Mouse (Mus musculus): ENCODE data around the gene Agrp.

The Agrp gene

GRCm38 (mm10) chr8:105636963-105637510 lies at the start of gene Agrp:
TSS of gene Agrp (minus strand) at chr8:105637393.
- peak; percentile 76 to 78 for DNase-seq

- DNase-seq = no peak
These were observed 49.4 kb upstream of the Agrp start for GRCm38 (mm10) chr8:105686551-105686950.

GRCm38 (mm10) chr8:105685796-105686308 lies 48.7 kb upstream of the Agrp start, which contains the start of gene Carmil2:
TSS of gene Carmil2 (plus strand) at chr8:105686274.
- DNase-seq = peak; percentile 71 to 75

- no peak for DNase-seq
These were observed 48.1 kb upstream of the Agrp start for GRCm38 (mm10) chr8:105685325-105685724.

GRCm38 (mm10) chr8:105677891-105678290 lies 40.7 kb upstream of the Agrp start:
- DNase-seq = no peak

- peak; percentile 31 to 56 for DNase-seq
These were observed 24.0 kb upstream of the Agrp start for GRCm38 (mm10) chr8:105661167-105661566.

GRCm38 (mm10) chr8:105657641-105658040 lies 20.4 kb upstream of the Agrp start:
- DNase-seq = no peak

GRCm38 (mm10) chr8:105648929-105649328 lies 11.7 kb upstream of the Agrp start:
- no peak for DNase-seq

- DNase-seq = no peak
These were observed 8.0 kb upstream of the Agrp start for GRCm38 (mm10) chr8:105645205-105645604.

- DNase-seq = peak in 1 of 2 experiments; percentile 30
These were observed 3.3 kb upstream of the Agrp start for GRCm38 (mm10) chr8:105640511-105640910.

GRCm38 (mm10) chr8:105639835-105640234 lies 2.6 kb upstream of the Agrp start:
- DNase-seq = no peak

GRCm38 (mm10) chr8:105638510-105638909 lies 1.3 kb upstream of the Agrp start:
- no peak for DNase-seq

GRCm38 (mm10) chr8:105637601-105638041 lies 428 bp upstream of the Agrp start:
- peak in 1 of 2 experiments; percentile 12 for DNase-seq

- peak; percentile 98 for DNase-seq
These were observed 903 bp downstream of the Agrp start, which contains the start of gene Ctcf for GRCm38 (mm10) chr8:105636018-105636962. TSS of gene Ctcf (plus strand) at chr8:105636568.

GRCm38 (mm10) chr8:105635481-105635880 lies 1.7 kb downstream of the Agrp start:
- DNase-seq = peak; percentile 42 to 48

GRCm38 (mm10) chr8:105634771-105635458 lies 2.3 kb downstream of the Agrp start:
- no peak for DNase-seq

- DNase-seq = no peak
These were observed 7.9 kb downstream of the Agrp start for GRCm38 (mm10) chr8:105629337-105629736.

- DNase-seq = no peak
These were observed 11.1 kb downstream of the Agrp start for GRCm38 (mm10) chr8:105626086-105626485.

GRCm38 (mm10) chr8:105624831-105625230 lies 12.4 kb downstream of the Agrp start:
- no peak for DNase-seq

- no peak for DNase-seq
These were observed 12.8 kb downstream of the Agrp start for GRCm38 (mm10) chr8:105624401-105624800.

- DNase-seq = no peak
These were observed 13.4 kb downstream of the Agrp start for GRCm38 (mm10) chr8:105623679-105624245.

GRCm38 (mm10) chr8:105623118-105623517 lies 14.1 kb downstream of the Agrp start:
- DNase-seq = peak in 1 of 2 experiments; percentile 32
